9 mouse cellular contexts compared by ENCODE assay signal in genomic region chr9:66732791-66733691, GRCm38 (mm10). TPM values are rescaled to one million over a fixed set of nuclear protein-coding genes. Genes with fewer than 3 reads are reported as not detected.
DNase-seq lines count a peak whose midpoint lies in the region; ATAC-seq and TF ChIP-seq lines count a peak whose summit lies in the region.
"Had no signal": no experiment of that assay in that cellular context is flagged by ENCODE, and none has a peak within 500 bp of the region (broad histone marks: within the 10 kb centered on the region; RNA-seq: fewer than 3 reads in every experiment).

No protein-coding gene starts in this region.

- H3K4me2 ChIP-seq in heart, embryonic 11.5 days: no peak overlapping the region
- H3K4me2 ChIP-seq in heart, embryonic 12.5 days: peak overlapping the region; percentile 8; the same call in 1 of the 2 replicates

- 24% methylated on average over 15 of the region's 15 CpGs for WGBS in heart, embryonic 11.5 days (ENCODE audit: insufficient replicate concordance)
- WGBS in heart, embryonic 12.5 days: 20% methylated on average over 15 of the region's 15 CpGs

- H3K27me3 ChIP-seq in heart, embryonic 11.5 days (ENCODE audit: control insufficient read depth, insufficient read depth, low read length): no peaks in the 10 kb centered on the region
- no peaks in the 10 kb centered on the region for H3K27me3 ChIP-seq in heart, embryonic 12.5 days (replicated peaks)

- no peaks in the 10 kb centered on the region for H3K9me3 ChIP-seq in heart, embryonic 11.5 days (replicated peaks; ENCODE audit: control insufficient read depth, low read length)
- no peaks in the 10 kb centered on the region for H3K9me3 ChIP-seq in heart, embryonic 12.5 days (replicated peaks)

- H3K9ac ChIP-seq in heart, embryonic 11.5 days (ENCODE audit: low read depth, low read length): no peak overlapping the region
- no peak overlapping the region for H3K9ac ChIP-seq in heart, embryonic 12.5 days
- H3K9ac ChIP-seq: liver, embryonic 14.5 days had no signal

- 0 out of 2 replicates have a peak, but pooled peaks cover 6% of the 10 kb centered on the region for H3K4me1 ChIP-seq in heart, embryonic 11.5 days (ENCODE audit: control insufficient read depth, insufficient read depth, low read length)
- peaks cover 15% of the 10 kb centered on the region for H3K4me1 ChIP-seq in heart, embryonic 12.5 days (replicated peaks)

- no peak for TF ChIP-seq CTCF in layer of hippocampus, adult 2 months (conservative IDR thresholded peaks at IDR 0.05)

- H3K36me3 ChIP-seq in heart, embryonic 11.5 days (ENCODE audit: control insufficient read depth, insufficient read depth, low read length): no peaks in the 10 kb centered on the region
- H3K36me3 ChIP-seq in heart, embryonic 12.5 days: no peaks in the 10 kb centered on the region

- H3K27ac ChIP-seq in heart, embryonic 11.5 days (ENCODE audit: low read depth, low read length): no peak overlapping the region
- H3K27ac ChIP-seq in heart, embryonic 12.5 days (ENCODE audit: poor library complexity, severe bottlenecking): no peak overlapping the region
- H3K27ac ChIP-seq in layer of hippocampus, adult 2 months: peak overlapping the region; percentile 89
- H3K27ac ChIP-seq: liver, embryonic 14.5 days had no signal

- ATAC-seq in heart, embryonic 11.5 days (replicated peaks; ENCODE audit: insufficient number of reproducible peaks, low FRiP score, low TSS enrichment): no peak
- no peak; the same call in 1 of the 2 replicates for ATAC-seq in heart, embryonic 12.5 days (ENCODE audit: insufficient number of reproducible peaks, low FRiP score)

- DNase-seq in heart, adult 11 months: peak; percentile 88
- DNase-seq in cerebellum, adult 18-20 months: peak; percentile 85 to 93
- peak; percentile 59 to 78 for DNase-seq in layer of hippocampus, adult 2 months (ENCODE audit: low spot score in 2 of 2)
- peak; percentile 40 for DNase-seq in right cerebral cortex, postnatal 14 days
- DNase-seq in c-Kit-positive CD71-positive TER-119-positive erythroid progenitor cells, embryonic 14.5 days (ENCODE audit: low spot score): no peak
- no peak for DNase-seq in embryo, embryonic 11 days

- H3K4me3 ChIP-seq in heart, embryonic 11.5 days (ENCODE audit: low read depth, low read length): no peak overlapping the region
- no peak overlapping the region for H3K4me3 ChIP-seq in heart, embryonic 12.5 days
- H3K4me3 ChIP-seq in layer of hippocampus, adult 2 months: no peak overlapping the region

RNA-seq across cellular contexts. Expression of gene Car12, which starts 19.6 kb away (rescaled TPM):
- 0.28 and 0.30 TPM in 2 replicates for polyA plus RNA-seq in heart, embryonic 11.5 days (2014; fragmentation: Nextera tagmentation; extraction: Ambion mirVana)
- polyA plus RNA-seq in heart, embryonic 12.5 days (2016; fragmentation: Nextera tagmentation; extraction: Ambion mirVana): 0.61 and 0.77 TPM in 2 replicates
- total RNA-seq in layer of hippocampus, adult 2 months (2021): 10 to 100 TPM; 48.6 to 52.5 TPM

Comparison
In these comparisons a context has a peak if more than half of its experiments do, and no peak if none do; other contexts are left out.
1. DNase-seq: peak in heart, adult 11 months (single experiment), cerebellum, adult 18-20 months (2 of 2), layer of hippocampus, adult 2 months (2 of 2) and right cerebral cortex, postnatal 14 days (single experiment); none in c-Kit-positive CD71-positive TER-119-positive erythroid progenitor cells, embryonic 14.5 days (single experiment) and embryo, embryonic 11 days (single experiment).